In the genomic region with DNA sequence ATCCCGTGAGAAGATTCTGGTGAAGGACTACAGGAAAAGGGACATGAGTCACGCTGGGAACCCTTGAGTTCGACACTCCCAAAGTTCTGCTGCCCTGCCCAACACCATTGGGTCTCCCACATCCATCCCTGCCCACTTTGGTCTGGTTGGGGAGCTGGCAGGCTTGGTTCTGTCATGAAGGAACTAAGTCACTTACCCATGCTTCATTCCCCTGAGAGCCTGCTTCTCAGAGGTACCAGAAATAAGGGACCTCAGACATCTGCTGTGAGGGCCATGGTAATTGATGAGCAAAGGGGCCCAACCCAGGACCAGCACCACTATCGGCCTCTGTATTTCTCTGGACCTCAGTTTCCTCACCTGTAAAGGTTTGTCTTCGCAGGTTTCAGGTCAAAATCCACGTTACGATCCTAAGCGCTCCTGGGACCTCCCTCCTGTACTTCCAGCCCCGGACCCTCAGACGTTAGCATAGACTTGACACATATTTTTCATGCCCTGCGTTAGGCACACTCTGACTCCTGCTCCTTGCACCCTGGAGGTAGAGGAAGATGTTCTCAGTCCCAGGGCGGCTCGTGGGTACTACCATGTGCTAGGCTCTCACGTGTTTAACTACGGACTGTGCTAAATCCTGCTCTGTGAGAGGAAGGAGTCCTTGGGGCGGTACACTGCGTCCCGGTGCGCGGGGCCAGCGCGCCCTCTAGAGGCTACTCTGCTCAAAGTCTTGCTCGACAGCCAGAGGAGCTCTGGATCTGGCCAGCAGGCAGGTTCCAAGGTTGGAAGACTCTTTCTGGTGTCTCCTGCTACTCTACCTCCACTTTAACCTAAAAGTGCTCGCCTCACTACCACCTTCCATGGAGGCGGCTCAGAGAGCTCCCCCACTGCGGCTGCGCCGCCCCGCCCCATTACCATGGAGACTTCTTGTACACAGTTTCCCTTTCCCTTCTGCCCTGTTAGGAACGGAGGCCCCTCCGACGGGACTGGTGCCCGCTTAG, we compare ENCODE assay signal across 1 mouse cellular context.
TF ChIP-seq lines count a peak whose summit lies in the region.

A gene (plus strand): TSS at position 91 of the 989 bp plus-strand sequence.

TF ChIP-seq in MEL, 35 proteins besides CTCF, POLR2A, EP300 and RAD21 (continued from another document):
- TF ChIP-seq MXI1 (IDR thresholded peaks at IDR 0.05; ENCODE audit: low read depth, low read length): peak; percentile 99
- no peak for TF ChIP-seq ZMIZ1 (IDR thresholded peaks at IDR 0.05; ENCODE audit: low read depth, low read length)
- no peak for TF ChIP-seq GATA1 (IDR thresholded peaks at IDR 0.05; ENCODE audit: low read depth, low read length)
- no peak for TF ChIP-seq JUND (IDR thresholded peaks at IDR 0.05; ENCODE audit: low read depth, low read length)
- 0 out of 2 replicates have a peak, but pooled peaks have one; percentile 16 for TF ChIP-seq RCOR1 (IDR thresholded peaks at IDR 0.05; ENCODE audit: low read depth, low read length)
- no peak for TF ChIP-seq TAL1 (IDR thresholded peaks at IDR 0.05; ENCODE audit: low read length)
- TF ChIP-seq MAZ (IDR thresholded peaks at IDR 0.05; ENCODE audit: low read depth, low read length): no peak
- no peak for TF ChIP-seq ZNF384 (IDR thresholded peaks at IDR 0.05; ENCODE audit: low read depth, low read length)
- TF ChIP-seq USF2 (IDR thresholded peaks at IDR 0.05; ENCODE audit: borderline replicate concordance in 1 of 2, insufficient read depth in 1 of 2, low read depth in 1 of 2, low read length in 2 of 2): no peak
- no peak for TF ChIP-seq GABPA (IDR thresholded peaks at IDR 0.05; ENCODE audit: low read depth, low read length)
- TF ChIP-seq NRF1 (IDR thresholded peaks at IDR 0.05; ENCODE audit: insufficient read depth, low read depth, low read length, poor library complexity, severe bottlenecking): peak; percentile 90
- TF ChIP-seq MAFK (IDR thresholded peaks at IDR 0.05; ENCODE audit: borderline replicate concordance, low read depth, low read length): no peak
- TF ChIP-seq BHLHE40 (IDR thresholded peaks at IDR 0.05; ENCODE audit: borderline replicate concordance, low read depth, low read length): peak; percentile 80
- TF ChIP-seq CHD1 (IDR thresholded peaks at IDR 0.05; ENCODE audit: low read depth, low read length): no peak
- no peak for TF ChIP-seq ZC3H11A (IDR thresholded peaks at IDR 0.05; ENCODE audit: low read depth, low read length)
- TF ChIP-seq HCFC1 (IDR thresholded peaks at IDR 0.05; ENCODE audit: low read depth, low read length): peak; percentile 73
TF ChIP-seq in MEL: peak in this region for 15.
